Mouse (Mus musculus) kidney, adult 2 months (tissue): Measurements from ENCODE around the gene Slc25a12.

Experiments used
- CTCF ChIP-seq: fragments of 200-500 bp; conservative IDR thresholded peaks from 2 replicates; pipeline ENCODE4 v1.5.1; 2011; ENCODE audit warnings: low read depth, mild to moderate bottlenecking, control low read depth, low read length, moderate library complexity, mixed read lengths; ENCODE audit not compliant: insufficient read depth, insufficient read length
- POLR2A ChIP-seq: fragments of 200-500 bp; IDR thresholded peaks from one replicate; pipeline ENCODE4 v1.6.1; 2011; ENCODE audit warnings: low read depth, low read length, control low read depth

GRCm38 (mm10) chr2:71268691-71269090 lies 98.9 kb downstream of the Slc25a12 start:
- TF ChIP-seq POLR2A, result no peak
- TF ChIP-seq CTCF, result no peak
